13 mouse cellular contexts compared by ENCODE assay signal in genomic region chr5:111730560-111731167, GRCm38 (mm10). TPM values are rescaled to one million over a fixed set of nuclear protein-coding genes. Genes with fewer than 3 reads are reported as not detected.
DNase-seq lines count a peak whose midpoint lies in the region; ATAC-seq and TF ChIP-seq lines count a peak whose summit lies in the region.
"Had no signal": no experiment of that assay in that cellular context is flagged by ENCODE, and none has a peak within 500 bp of the region (broad histone marks: within the 10 kb centered on the region; RNA-seq: fewer than 3 reads in every experiment).

No protein-coding gene starts in this region.

- H3K4me1 ChIP-seq in kidney, embryonic 14.5 days (ENCODE audit: control insufficient read depth, insufficient read depth, low read length) = peaks cover 6% of the 10 kb centered on the region
- H3K4me1 ChIP-seq in forebrain, embryonic 10.5 days = peaks cover 19% of the 10 kb centered on the region
- peaks cover 19% of the 10 kb centered on the region for H3K4me1 ChIP-seq in limb, embryonic 10.5 days
- peaks cover 13% of the 10 kb centered on the region for H3K4me1 ChIP-seq in neural tube, embryonic 15.5 days
- no peaks in the 10 kb centered on the region for H3K4me1 ChIP-seq in cerebellum, adult 2 months (ENCODE audit: control insufficient read depth, insufficient read depth, low read length)

- peak; percentile 61 for ATAC-seq in kidney, embryonic 14.5 days (ENCODE audit: low FRiP score, low TSS enrichment)
- ATAC-seq in neural tube, embryonic 15.5 days (ENCODE audit: low FRiP score) = no peak

- H3K9ac ChIP-seq in kidney, embryonic 14.5 days (ENCODE audit: low read depth, low read length) = no peak overlapping the region
- H3K9ac ChIP-seq in neural tube, embryonic 15.5 days (replicated peaks) = no peak overlapping the region
- H3K9ac ChIP-seq: limb, embryonic 15.5 days; stomach, embryonic 15.5 days had no signal

- no peak overlapping the region for H3K4me2 ChIP-seq in kidney, embryonic 14.5 days (replicated peaks; ENCODE audit: low read depth, low read length)
- H3K4me2 ChIP-seq in neural tube, embryonic 15.5 days = no peak overlapping the region
- H3K4me2 ChIP-seq: limb, embryonic 15.5 days; stomach, embryonic 15.5 days had no signal

- peaks cover 5% of the 10 kb centered on the region; the same call in 1 of the 2 replicates for H3K27me3 ChIP-seq in kidney, embryonic 14.5 days (ENCODE audit: control insufficient read depth, insufficient read depth, low read length)
- peaks cover 18% of the 10 kb centered on the region for H3K27me3 ChIP-seq in forebrain, embryonic 10.5 days (ENCODE audit: poor library complexity, severe bottlenecking)
- peaks cover 37% of the 10 kb centered on the region for H3K27me3 ChIP-seq in limb, embryonic 10.5 days (ENCODE audit: low read depth, poor library complexity, severe bottlenecking)
- H3K27me3 ChIP-seq in neural tube, embryonic 15.5 days (replicated peaks) = 0 out of 2 replicates have a peak, but pooled peaks cover 3% of the 10 kb centered on the region
- no peaks in the 10 kb centered on the region for H3K27me3 ChIP-seq in cerebellum, adult 2 months (ENCODE audit: control insufficient read depth, insufficient read depth, low read length)
- H3K27me3 ChIP-seq: limb, embryonic 15.5 days; stomach, embryonic 15.5 days had no signal

- no peak for TF ChIP-seq POLR2A in cerebellum, adult 2 months (IDR thresholded peaks at IDR 0.05; ENCODE audit: borderline replicate concordance, insufficient read depth, low read length)

- WGBS in kidney, embryonic 14.5 days = 5% methylated on average over 16 of the region's 16 CpGs
- WGBS in forebrain, embryonic 10.5 days = 39% methylated on average over 16 of the region's 16 CpGs
- WGBS in limb, embryonic 10.5 days = 26% methylated on average over 16 of the region's 16 CpGs
- WGBS in neural tube, embryonic 15.5 days = 5% methylated on average over 16 of the region's 16 CpGs
- WGBS in cerebellum, adult 2 months = 18% methylated on average over 16 of the region's 16 CpGs

- no peak for TF ChIP-seq CTCF in cerebellum, adult 2 months (IDR thresholded peaks at IDR 0.05; ENCODE audit: borderline replicate concordance, insufficient read depth, low read depth, low read length)

- H3K27ac ChIP-seq in kidney, embryonic 14.5 days (ENCODE audit: low read depth, low read length) = no peak overlapping the region
- peak overlapping the region; percentile 63 for H3K27ac ChIP-seq in forebrain, embryonic 10.5 days
- peak overlapping the region; percentile 31; the same call in 1 of the 2 replicates for H3K27ac ChIP-seq in limb, embryonic 10.5 days
- peak overlapping the region; percentile 33 for H3K27ac ChIP-seq in neural tube, embryonic 15.5 days (replicated peaks)
- no peak overlapping the region for H3K27ac ChIP-seq in cerebellum, adult 2 months (ENCODE audit: insufficient read depth, low read length)
- H3K27ac ChIP-seq: limb, embryonic 15.5 days; stomach, embryonic 15.5 days had no signal

- H3K36me3 ChIP-seq in kidney, embryonic 14.5 days (ENCODE audit: control insufficient read depth, insufficient read depth, low read length) = no peaks in the 10 kb centered on the region
- H3K36me3 ChIP-seq in forebrain, embryonic 10.5 days (replicated peaks) = no peaks in the 10 kb centered on the region
- H3K36me3 ChIP-seq in limb, embryonic 10.5 days = no peaks in the 10 kb centered on the region
- no peaks in the 10 kb centered on the region for H3K36me3 ChIP-seq in neural tube, embryonic 15.5 days
- H3K36me3 ChIP-seq: limb, embryonic 15.5 days; stomach, embryonic 15.5 days had no signal

- H3K4me3 ChIP-seq in kidney, embryonic 14.5 days (ENCODE audit: low read length) = no peak overlapping the region
- no peak overlapping the region for H3K4me3 ChIP-seq in forebrain, embryonic 10.5 days
- H3K4me3 ChIP-seq in limb, embryonic 10.5 days = no peak overlapping the region
- H3K4me3 ChIP-seq in neural tube, embryonic 15.5 days (replicated peaks) = no peak overlapping the region
- no peak overlapping the region for H3K4me3 ChIP-seq in cerebellum, adult 2 months (replicated peaks; ENCODE audit: insufficient read depth, low read depth, low read length)
- H3K4me3 ChIP-seq: limb, embryonic 15.5 days; stomach, embryonic 15.5 days had no signal

- DNase-seq in kidney, postnatal 14 days = no peak
- DNase-seq in forebrain, embryonic 10.5 days (ENCODE audit: extremely low spot score, low spot score) = no peak
- no peak for DNase-seq in limb, embryonic 10.5 days (ENCODE audit: low spot score)
- no peak for DNase-seq in gastrocnemius, postnatal 25 days
- no peak for DNase-seq in spleen, postnatal 4 days (ENCODE audit: low spot score in 2 of 2)
- no peak for DNase-seq in cerebellum, adult 2 months
- DNase-seq: cerebellum, adult 11 months; kidney, postnatal 25 days had no signal

- peaks cover 3% of the 10 kb centered on the region; the same call in 1 of the 2 replicates for H3K9me3 ChIP-seq in kidney, embryonic 14.5 days (ENCODE audit: control insufficient read depth, low read length)
- peaks cover 4% of the 10 kb centered on the region; the same call in 1 of the 2 replicates for H3K9me3 ChIP-seq in forebrain, embryonic 10.5 days
- no peaks in the 10 kb centered on the region for H3K9me3 ChIP-seq in limb, embryonic 10.5 days (replicated peaks)
- no peaks in the 10 kb centered on the region for H3K9me3 ChIP-seq in neural tube, embryonic 15.5 days (replicated peaks)
- H3K9me3 ChIP-seq: limb, embryonic 15.5 days; stomach, embryonic 15.5 days had no signal

RNA-seq across cellular contexts. Expression of gene Gm26897, which starts 3.1 kb away (rescaled TPM):
- not detected in 2 replicates for polyA plus RNA-seq in kidney, embryonic 14.5 days (2014; fragmentation: Nextera tagmentation; extraction: Ambion mirVana)
- not detected in 2 replicates for polyA plus RNA-seq in forebrain, embryonic 10.5 days (2016; fragmentation: Nextera tagmentation; extraction: Ambion mirVana)
- not detected in 2 replicates for polyA plus RNA-seq in limb, embryonic 10.5 days (2016; fragmentation: Nextera tagmentation; extraction: Ambion mirVana)
- not detected in 2 replicates for polyA plus RNA-seq in neural tube, embryonic 15.5 days (2015; fragmentation: Nextera tagmentation; extraction: Ambion mirVana)
- not detected for total RNA-seq in gastrocnemius, postnatal 25 days (2021)
- not detected in 2 replicates for polyA plus RNA-seq in cerebellum, adult 2 months (2012; rRNA removed)
- total RNA-seq: heart, adult 18-20 months had no signal
- polyA plus RNA-seq: limb, embryonic 15.5 days; stomach, embryonic 15.5 days had no signal

Comparison
In these comparisons a context has a peak if more than half of its experiments do, and no peak if none do; other contexts are left out.
1. H3K27ac ChIP-seq: peak in forebrain, embryonic 10.5 days (single experiment), limb, embryonic 10.5 days (single experiment) and neural tube, embryonic 15.5 days (single experiment); none in kidney, embryonic 14.5 days (single experiment) and cerebellum, adult 2 months (single experiment).